Mouse (Mus musculus) kidney, postnatal 36 days (tissue): Measurements from ENCODE around the gene Ino80e.
"Not testable (repeated sequence)": the region's sequence is repeated elsewhere in the genome, so short reads cannot be mapped to it uniquely, and the experiment has no call there.

Experiments used
- DNase-seq, 2 experiments: peaks; one replicate each; pipeline ENCODE4 v3.0.0; 2021 to 2022; ENCODE audit warnings: mixed read lengths in 2 of 2

The Ino80e gene

GRCm38 (mm10) chr7:126862147-126862784, at the start of gene Ino80e:
Gene Ino80e (minus strand): TSS chr7:126862377.
- peak; percentile 96 to 98 for DNase-seq

GRCm38 (mm10) chr7:126905590-126905989, 43.4 kb upstream of the Ino80e start:
- no peak for DNase-seq

GRCm38 (mm10) chr7:126899781-126900180, 37.6 kb upstream of the Ino80e start:
- not testable (repeated sequence) for DNase-seq

GRCm38 (mm10) chr7:126898102-126898990, 36.2 kb upstream of the Ino80e start:
- peak; percentile 97 to 100 for DNase-seq

- DNase-seq, result peak; percentile 34 to 41
Measured at GRCm38 (mm10) chr7:126897390-126898101, 35.4 kb upstream of the Ino80e start.

GRCm38 (mm10) chr7:126896912-126897311, 34.7 kb upstream of the Ino80e start:
- DNase-seq, result no peak

- peak; percentile 51 to 58 for DNase-seq
Measured at GRCm38 (mm10) chr7:126888852-126889251, 26.7 kb upstream of the Ino80e start.

- DNase-seq, result no peak
Measured at GRCm38 (mm10) chr7:126887281-126887680, 25.1 kb upstream of the Ino80e start.

- peak; percentile 99 for DNase-seq
Measured at GRCm38 (mm10) chr7:126884286-126885164, 22.3 kb upstream of the Ino80e start, which contains the start of gene Taok2. Gene Taok2 (minus strand): TSS chr7:126884703.

- peak in 1 of 2 experiments; percentile 36 for DNase-seq
Measured at GRCm38 (mm10) chr7:126883731-126884181, 21.6 kb upstream of the Ino80e start.

- DNase-seq, result peak; percentile 57 to 77
Measured at GRCm38 (mm10) chr7:126881040-126881439, 18.9 kb upstream of the Ino80e start.

GRCm38 (mm10) chr7:126877239-126877638, 15.1 kb upstream of the Ino80e start:
- no peak for DNase-seq

- DNase-seq, result no peak
Measured at GRCm38 (mm10) chr7:126870520-126870891, 8.3 kb upstream of the Ino80e start.

- no peak for DNase-seq
Measured at GRCm38 (mm10) chr7:126869780-126870519, 7.8 kb upstream of the Ino80e start.

- no peak for DNase-seq
Measured at GRCm38 (mm10) chr7:126868003-126868402, 5.8 kb upstream of the Ino80e start.

GRCm38 (mm10) chr7:126867534-126867933, 5.4 kb upstream of the Ino80e start:
- no peak for DNase-seq

- no peak for DNase-seq
Measured at GRCm38 (mm10) chr7:126863791-126864190, 1.6 kb upstream of the Ino80e start.

GRCm38 (mm10) chr7:126861429-126862130, 597 bp downstream of the Ino80e start, which contains the start of gene Hirip3:
Gene Hirip3 (plus strand): TSS chr7:126861972.
- DNase-seq, result peak; percentile 97 to 99

GRCm38 (mm10) chr7:126860987-126861386, 1.2 kb downstream of the Ino80e start:
- no peak for DNase-seq

- DNase-seq, result no peak
Measured at GRCm38 (mm10) chr7:126856741-126857420, 5.3 kb downstream of the Ino80e start.
